Mouse (Mus musculus): ENCODE measurements around the gene Slc25a26. TPM values are rescaled to one million over a fixed set of nuclear protein-coding genes. Genes with fewer than 3 reads are reported as not detected.
A peak's percentile ranks its signal among the peaks of the same experiment; 100 is the strongest.

Gene Slc25a26
- polyA plus RNA-seq, 1 experiment from 2014 or later = 5.2 TPM

DNA sequence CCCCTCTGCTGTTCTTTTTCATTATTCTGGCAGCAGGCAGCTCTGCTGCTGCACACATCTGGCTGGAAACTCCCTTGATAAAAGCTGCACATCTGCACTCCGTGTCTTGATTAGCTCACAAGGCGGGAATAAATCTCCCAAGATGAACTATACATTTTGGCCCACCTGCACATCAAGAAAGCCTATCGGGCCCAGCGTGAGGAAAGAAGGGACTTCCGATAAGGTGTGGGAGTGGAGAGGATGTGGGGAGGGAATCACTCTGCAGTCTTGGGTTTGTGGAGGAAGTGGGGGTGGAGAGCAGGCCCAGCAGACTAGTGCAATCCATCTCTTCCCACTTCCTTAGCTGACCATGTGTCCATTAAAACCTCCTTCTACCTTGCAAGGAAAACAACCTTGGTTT lies 125.8 kb downstream of the Slc25a26 start:
- ATAC-seq (no peak), DNase-seq (ENCODE audit: low spot score) (no peak)
- no peaks in the 10 kb centered on the region for H3K4me1 ChIP-seq (ENCODE audit: insufficient read depth, low read depth, low read length)
- H3K27me3 ChIP-seq (replicated peaks; ENCODE audit: insufficient read depth, low read length) = no peaks in the 10 kb centered on the region
- TF ChIP-seq EP300 (IDR thresholded peaks at IDR 0.05) = no peak
- TF ChIP-seq CTCF (IDR thresholded peaks at IDR 0.05) = no peak
- H3K4me2 ChIP-seq (replicated peaks; ENCODE audit: low read depth, low read length) = no peak overlapping the region
- no peak overlapping the region for H3K4me3 ChIP-seq (ENCODE audit: low read depth, low read length)
- H3K36me3 ChIP-seq (ENCODE audit: insufficient read depth, low read length) = peaks cover 7% of the 10 kb centered on the region; the same call in 1 of the 2 replicates
- WGBS = 62% methylated on average over 5 of the region's 5 CpGs
- H3K27ac ChIP-seq (ENCODE audit: low read length) = no peak overlapping the region
- H3K9ac ChIP-seq (replicated peaks; ENCODE audit: low read depth) = no peak overlapping the region
- H3K9me3 ChIP-seq (ENCODE audit: low read length) = no peaks in the 10 kb centered on the region

DNA sequence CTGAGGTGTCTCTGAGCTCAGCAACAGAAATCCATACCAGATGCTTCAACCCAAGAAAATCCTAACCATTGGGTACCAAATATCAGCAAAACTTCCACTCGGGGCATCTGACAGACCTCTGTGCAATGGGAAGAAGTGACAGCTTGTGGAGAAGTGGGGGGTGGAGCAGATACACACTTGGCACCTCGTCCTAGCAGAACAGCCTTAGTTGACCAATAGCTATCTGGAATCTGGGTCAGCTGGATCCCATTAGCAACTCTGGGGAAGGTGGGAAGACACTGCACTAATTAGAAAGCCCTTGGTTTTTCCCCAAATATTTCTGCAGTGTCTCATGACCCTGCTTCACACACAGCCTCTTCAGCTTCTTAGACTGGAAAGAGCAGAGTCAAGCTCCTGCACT lies 126.7 kb downstream of the Slc25a26 start:
- Histone ChIP-seq H3K27ac (ENCODE audit: low read length) (no peak overlapping the region), H3K9ac (replicated peaks; ENCODE audit: low read depth) (no peak overlapping the region), H3K36me3 (ENCODE audit: insufficient read depth, low read length) (peaks cover 7% of the 10 kb centered on the region; the same call in 1 of the 2 replicates), H3K4me1 (ENCODE audit: insufficient read depth, low read depth, low read length) (no peaks in the 10 kb centered on the region), H3K4me3 (ENCODE audit: low read depth, low read length) (no peak overlapping the region), H3K27me3 (replicated peaks; ENCODE audit: insufficient read depth, low read length) (no peaks in the 10 kb centered on the region), H3K9me3 (ENCODE audit: low read length) (no peaks in the 10 kb centered on the region), H3K4me2 (replicated peaks; ENCODE audit: low read depth, low read length) (no peak overlapping the region)
- no peak for TF ChIP-seq CTCF (IDR thresholded peaks at IDR 0.05)
- TF ChIP-seq EP300 (IDR thresholded peaks at IDR 0.05) = no peak
- WGBS = 58% methylated on average over 2 of the region's 2 CpGs
- no peak for DNase-seq (ENCODE audit: low spot score)
- ATAC-seq = no peak

DNA sequence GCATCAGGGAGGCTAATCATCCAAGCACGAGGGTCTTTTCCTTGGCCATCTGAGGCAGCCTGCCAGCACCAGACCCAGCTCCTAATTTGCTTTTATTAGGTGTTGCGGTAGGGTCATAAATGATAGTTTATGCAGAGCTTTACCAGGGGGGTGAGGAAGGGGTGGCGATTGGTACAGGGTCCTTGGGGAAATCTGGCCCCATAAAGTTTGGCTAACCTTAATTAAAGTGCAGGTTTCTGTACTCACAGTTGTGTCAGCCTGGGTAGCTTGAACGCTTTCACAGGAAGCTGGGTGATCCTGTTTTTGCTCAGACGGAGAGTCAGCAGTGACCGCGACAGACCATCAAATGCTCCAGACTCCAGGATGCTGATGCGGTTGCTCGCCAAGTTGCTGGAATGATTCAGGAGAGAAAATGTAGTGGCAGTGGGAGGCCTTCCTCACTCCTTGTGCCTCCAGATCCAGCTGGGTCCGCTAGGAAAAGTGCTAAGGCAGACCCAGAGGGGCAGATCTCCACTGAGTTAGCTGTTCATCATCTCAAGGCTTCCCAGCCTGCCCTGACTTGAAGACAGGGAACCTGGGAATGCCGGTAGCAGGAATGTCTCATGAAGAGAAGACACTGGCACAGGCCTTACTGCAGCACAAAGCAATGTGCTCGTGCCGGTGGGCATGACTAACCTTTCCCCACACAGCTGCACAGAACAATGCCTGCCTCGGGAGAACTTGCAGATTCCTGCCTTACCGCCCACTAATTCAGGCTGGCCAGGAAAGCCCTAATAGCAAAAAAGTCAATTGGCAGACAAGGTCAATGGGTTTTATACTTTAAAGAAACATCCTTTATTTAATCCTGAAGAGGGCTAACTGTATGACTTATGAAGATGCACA lies 127.8 kb downstream of the Slc25a26 start:
- Histone ChIP-seq H3K9me3 (ENCODE audit: low read length) (no peaks in the 10 kb centered on the region), H3K36me3 (ENCODE audit: insufficient read depth, low read length) (no peaks in the 10 kb centered on the region), H3K4me2 (replicated peaks; ENCODE audit: low read depth, low read length) (no peak overlapping the region), H3K4me1 (ENCODE audit: insufficient read depth, low read depth, low read length) (no peaks in the 10 kb centered on the region), H3K4me3 (ENCODE audit: low read depth, low read length) (no peak overlapping the region), H3K27ac (ENCODE audit: low read length) (no peak overlapping the region), H3K9ac (replicated peaks; ENCODE audit: low read depth) (no peak overlapping the region), H3K27me3 (replicated peaks; ENCODE audit: insufficient read depth, low read length) (no peaks in the 10 kb centered on the region)
- TF ChIP-seq CTCF (IDR thresholded peaks at IDR 0.05) (no peak), EP300 (IDR thresholded peaks at IDR 0.05) (no peak)
- no peak for DNase-seq (ENCODE audit: low spot score)
- ATAC-seq = no peak
- whole genome bisulfite sequencing = 75% methylated on average over 15 of the region's 15 CpGs

DNA sequence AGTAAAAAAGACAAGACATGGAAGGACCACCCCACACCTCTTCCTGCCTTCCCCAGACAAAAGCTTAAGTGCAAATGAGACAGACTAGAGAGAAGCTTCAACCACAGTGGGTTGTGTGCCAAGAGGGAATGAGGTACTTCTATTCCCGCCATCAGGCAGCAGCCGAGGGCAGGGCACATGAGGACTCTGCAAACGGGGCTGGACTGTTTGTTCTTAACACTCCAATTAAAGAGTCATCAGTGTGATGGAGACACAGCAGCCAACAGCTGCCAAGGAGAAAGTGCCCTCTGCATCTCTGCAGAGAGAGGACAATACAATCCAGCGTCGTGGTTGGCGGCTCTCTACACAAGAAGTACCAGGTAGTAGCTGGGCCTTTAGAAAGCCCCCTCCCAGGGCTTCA lies 128.7 kb downstream of the Slc25a26 start:
- no peak overlapping the region for H3K27ac ChIP-seq (ENCODE audit: low read length)
- H3K36me3 ChIP-seq (ENCODE audit: insufficient read depth, low read length) = no peaks in the 10 kb centered on the region
- H3K27me3 ChIP-seq (replicated peaks; ENCODE audit: insufficient read depth, low read length) = no peaks in the 10 kb centered on the region
- H3K4me3 ChIP-seq (ENCODE audit: low read depth, low read length) = no peak overlapping the region
- TF ChIP-seq EP300 (IDR thresholded peaks at IDR 0.05) (peak; percentile 24; the same call in 1 of the 2 replicates), CTCF (IDR thresholded peaks at IDR 0.05) (peak; percentile 10; the same call in 1 of the 2 replicates)
- H3K9me3 ChIP-seq (ENCODE audit: low read length) = no peaks in the 10 kb centered on the region
- no peak overlapping the region for H3K4me2 ChIP-seq (replicated peaks; ENCODE audit: low read depth, low read length)
- H3K9ac ChIP-seq (replicated peaks; ENCODE audit: low read depth) = no peak overlapping the region
- 42% methylated on average over 6 of the region's 6 CpGs for WGBS
- H3K4me1 ChIP-seq (ENCODE audit: insufficient read depth, low read depth, low read length) = no peaks in the 10 kb centered on the region
- DNase-seq (ENCODE audit: low spot score) (peak; percentile 72), ATAC-seq (peak; percentile 68)

DNA sequence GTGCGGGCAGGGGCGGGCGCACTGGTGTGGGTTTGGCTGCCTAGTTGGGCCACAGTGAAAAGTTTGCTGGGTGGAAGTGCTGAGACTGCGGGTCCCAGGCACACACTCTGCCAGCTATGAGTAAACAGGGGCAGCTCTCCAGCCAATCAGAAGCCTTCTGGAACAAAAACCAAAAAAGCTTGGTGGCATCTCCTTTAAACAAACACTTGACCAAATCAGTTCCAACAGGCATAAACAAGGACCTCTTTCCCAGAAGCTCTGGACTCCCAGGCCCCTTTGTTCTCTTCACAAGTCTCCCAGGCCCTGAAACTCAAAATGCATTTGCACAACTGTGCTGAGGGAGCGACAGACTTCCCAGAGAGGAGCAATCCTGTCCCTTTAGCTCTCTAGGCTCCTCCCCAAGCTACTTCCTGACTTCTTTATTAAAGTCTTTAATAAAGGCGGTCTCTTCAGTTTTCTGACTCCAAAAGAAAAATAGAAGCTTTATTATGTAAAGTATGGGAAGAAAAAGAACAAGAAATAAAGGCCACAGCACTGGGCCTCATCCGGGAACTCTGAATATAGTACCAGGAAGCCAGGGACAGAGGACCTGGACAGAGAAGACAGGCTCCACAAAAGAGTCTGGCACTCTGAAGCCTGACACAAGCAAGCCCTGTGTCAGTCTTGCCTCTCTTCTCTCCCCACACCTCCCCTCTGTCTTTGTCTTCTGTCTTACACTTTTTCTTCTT lies 131.1 kb downstream of the Slc25a26 start:
- Histone ChIP-seq H3K4me3 (ENCODE audit: low read depth, low read length) (no peak overlapping the region), H3K27me3 (replicated peaks; ENCODE audit: insufficient read depth, low read length) (no peaks in the 10 kb centered on the region), H3K4me2 (replicated peaks; ENCODE audit: low read depth, low read length) (no peak overlapping the region), H3K27ac (ENCODE audit: low read length) (peak overlapping the region; percentile 11; the same call in 1 of the 2 replicates), H3K9ac (replicated peaks; ENCODE audit: low read depth) (no peak overlapping the region), H3K9me3 (ENCODE audit: low read length) (no peaks in the 10 kb centered on the region), H3K4me1 (ENCODE audit: insufficient read depth, low read depth, low read length) (no peaks in the 10 kb centered on the region; the same call in 1 of the 2 replicates), H3K36me3 (ENCODE audit: insufficient read depth, low read length) (no peaks in the 10 kb centered on the region)
- DNase-seq (ENCODE audit: low spot score) (peak; percentile 50), ATAC-seq (peak; percentile 45)
- WGBS = 59% methylated on average over 7 of the region's 7 CpGs
- no peak for TF ChIP-seq CTCF (IDR thresholded peaks at IDR 0.05)

DNA sequence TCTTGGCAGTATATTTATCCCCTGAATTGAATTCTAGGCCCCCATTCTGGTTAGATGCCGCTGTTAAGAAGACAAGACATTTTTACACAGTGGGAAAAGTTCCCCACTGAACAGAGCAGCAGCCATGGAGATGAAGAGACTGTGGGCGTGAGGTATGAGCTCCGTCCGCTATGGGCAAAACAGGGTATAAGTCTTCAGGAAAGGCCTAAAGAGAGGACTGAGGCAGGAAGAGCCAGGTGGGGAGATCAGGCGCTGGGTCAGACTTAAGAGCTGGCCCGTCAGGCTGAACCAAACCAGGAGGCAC lies 131.6 kb downstream of the Slc25a26 start:
- Histone ChIP-seq H3K27me3 (replicated peaks; ENCODE audit: insufficient read depth, low read length) (no peaks in the 10 kb centered on the region), H3K4me1 (ENCODE audit: insufficient read depth, low read depth, low read length) (no peaks in the 10 kb centered on the region; the same call in 1 of the 2 replicates), H3K4me3 (ENCODE audit: low read depth, low read length) (no peak overlapping the region), H3K9me3 (ENCODE audit: low read length) (no peaks in the 10 kb centered on the region), H3K4me2 (replicated peaks; ENCODE audit: low read depth, low read length) (no peak overlapping the region), H3K27ac (ENCODE audit: low read length) (peak overlapping the region; percentile 11; the same call in 1 of the 2 replicates), H3K36me3 (ENCODE audit: insufficient read depth, low read length) (no peaks in the 10 kb centered on the region), H3K9ac (replicated peaks; ENCODE audit: low read depth) (no peak overlapping the region)
- TF ChIP-seq CTCF (IDR thresholded peaks at IDR 0.05) (no peak), EP300 (IDR thresholded peaks at IDR 0.05) (no peak)
- DNase-seq (ENCODE audit: low spot score) = no peak
- 89% methylated on average over 6 of the region's 6 CpGs for WGBS
- ATAC-seq = no peak
